Mouse (Mus musculus) E14TG2a.4 (cell line): ENCODE results near the gene Cnot3.
"Not testable (repeated sequence)": the region's sequence is repeated elsewhere in the genome, so short reads cannot be mapped to it uniquely, and the experiment has no call there.

ENCODE experiments used
- CTCF ChIP-seq: conservative IDR thresholded peaks from 2 replicates; pipeline ENCODE4 v1.5.1; 2014; ENCODE audit warnings: low read length
- NANOG ChIP-seq: IDR thresholded peaks from 2 replicates; pipeline ENCODE4 v1.6.1; 2014; ENCODE audit warnings: borderline replicate concordance, low read length, mixed read lengths

DNA sequence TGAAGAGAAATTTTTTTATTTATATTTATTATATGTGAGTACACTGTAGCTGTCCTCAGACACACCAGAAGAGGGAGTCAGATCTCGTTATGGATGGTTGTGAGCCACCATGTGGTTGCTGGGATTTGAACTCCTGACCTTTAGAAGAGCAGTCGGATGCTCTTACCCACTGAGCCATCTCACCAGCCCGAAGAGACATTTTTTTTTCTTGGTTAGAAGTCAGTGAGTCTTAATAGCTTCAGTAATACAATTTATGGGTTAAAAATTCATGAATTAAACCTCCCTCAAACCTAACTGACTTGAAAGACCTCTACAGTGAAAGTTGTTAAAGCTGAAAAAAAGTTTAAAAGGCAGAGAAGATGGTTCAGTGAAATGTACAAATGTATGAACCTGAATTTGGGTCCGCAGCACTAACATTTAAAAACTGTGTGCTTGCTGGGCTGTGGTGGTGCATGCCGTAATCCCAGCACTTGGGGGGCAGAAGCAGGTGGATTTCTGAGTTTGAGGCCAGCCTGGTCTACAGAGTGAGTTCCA, 63.4 kb downstream of the Cnot3 start:
- TF ChIP-seq CTCF, NANOG: not testable (repeated sequence)
